Mouse (Mus musculus): Measurements from ENCODE around the gene Clec16a. TPM values are rescaled to one million over a fixed set of nuclear protein-coding genes. Genes with fewer than 3 reads are reported as not detected.

The Clec16a gene
- polyA plus RNA-seq (2015; fragmentation: Nextera tagmentation; extraction: Ambion mirVana): 12.8 and 14.1 TPM in 2 replicates

DNA sequence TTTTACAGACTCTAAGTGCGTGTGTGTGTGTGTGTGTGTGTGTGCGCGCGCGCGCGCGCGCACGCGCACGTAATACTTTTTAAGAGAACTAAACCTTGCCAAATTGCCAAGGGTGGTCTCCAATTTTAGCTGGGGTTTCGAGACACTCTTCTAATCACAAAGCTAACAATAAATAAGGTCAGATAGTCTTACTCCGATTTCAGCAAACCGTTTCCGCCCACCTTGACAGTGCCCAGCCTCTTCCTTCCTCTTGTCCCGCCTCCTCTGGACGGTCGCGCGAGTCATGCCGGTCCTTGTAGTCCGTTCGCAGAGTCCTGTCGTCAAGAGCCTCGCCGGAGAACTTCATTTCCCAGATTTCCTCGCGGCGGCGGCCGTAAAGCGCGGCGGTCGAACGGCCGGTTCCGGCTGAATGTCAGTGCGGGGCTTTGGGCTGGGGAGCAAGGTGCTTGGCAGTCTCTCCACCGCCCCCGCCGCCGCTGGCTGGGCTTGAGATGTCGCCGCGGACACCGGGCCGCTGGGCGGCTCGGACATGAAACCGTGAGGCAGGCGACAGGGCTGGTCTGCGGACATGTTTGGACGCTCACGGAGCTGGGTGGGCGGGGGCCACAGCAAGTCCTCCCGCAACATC is at the start of gene Clec16a:
Clec16a (plus strand) TSS at position 345 of the 628 bp plus-strand sequence.
- H3K9ac ChIP-seq: peak within 1 kb of the TSS; percentile 89
- under 1% methylated on average over 58 of the region's 58 CpGs for WGBS (ENCODE audit: insufficient replicate concordance)
- H3K27ac ChIP-seq: peak within 1 kb of the TSS; percentile 36; the same call in 1 of the 2 replicates
- ATAC-seq (ENCODE audit: low read depth) (peak; percentile 85), DNase-seq (peak; percentile 94)
- no peaks in the 10 kb centered on the region for H3K9me3 ChIP-seq (replicated peaks)
- H3K36me3 ChIP-seq: no peaks in the 10 kb centered on the region
- no peaks in the 10 kb centered on the region for H3K27me3 ChIP-seq
- H3K4me2 ChIP-seq: peak within 1 kb of the TSS; percentile 84
- peaks cover 58% of the 10 kb centered on the region for H3K4me1 ChIP-seq (replicated peaks)
- peak within 1 kb of the TSS; percentile 84 for H3K4me3 ChIP-seq (replicated peaks)

DNA sequence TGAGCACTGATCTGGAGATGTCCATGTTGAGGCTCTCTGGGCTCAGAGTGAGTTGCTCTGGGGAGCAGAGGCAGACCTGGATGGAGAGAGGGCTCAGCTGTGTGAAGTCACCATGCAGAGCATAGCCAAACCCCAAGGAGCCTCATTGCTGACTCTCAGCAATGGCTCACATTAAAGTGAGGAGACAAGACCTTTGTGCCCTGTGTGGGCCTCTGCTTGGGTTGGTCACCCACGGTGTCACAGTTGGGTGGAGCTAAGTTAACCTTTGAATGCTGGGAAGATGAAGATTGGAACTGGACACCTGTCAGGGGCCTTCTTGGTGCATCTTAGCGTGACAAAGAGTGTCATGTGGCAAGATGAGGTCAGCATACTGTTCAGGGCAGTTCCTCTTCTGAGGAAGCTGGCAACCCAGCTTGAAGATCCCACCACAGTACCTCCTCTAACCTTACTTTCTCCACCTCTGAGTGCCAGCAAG is 49.3 kb upstream of the Clec16a start:
- Histone ChIP-seq H3K9me3 (replicated peaks) (no peaks in the 10 kb centered on the region), H3K27me3 (peaks cover under 1% of the 10 kb centered on the region; the same call in 1 of the 2 replicates), H3K4me1 (replicated peaks) (no peaks in the 10 kb centered on the region), H3K36me3 (no peaks in the 10 kb centered on the region), H3K4me3 (replicated peaks) (no peak overlapping the region), H3K4me2 (no peak overlapping the region), H3K9ac (no peak overlapping the region), H3K27ac (no peak overlapping the region)
- DNase-seq: no peak
- no peak for ATAC-seq (ENCODE audit: low read depth)
- 33% methylated on average over 2 of the region's 2 CpGs for WGBS (ENCODE audit: insufficient replicate concordance)

DNA sequence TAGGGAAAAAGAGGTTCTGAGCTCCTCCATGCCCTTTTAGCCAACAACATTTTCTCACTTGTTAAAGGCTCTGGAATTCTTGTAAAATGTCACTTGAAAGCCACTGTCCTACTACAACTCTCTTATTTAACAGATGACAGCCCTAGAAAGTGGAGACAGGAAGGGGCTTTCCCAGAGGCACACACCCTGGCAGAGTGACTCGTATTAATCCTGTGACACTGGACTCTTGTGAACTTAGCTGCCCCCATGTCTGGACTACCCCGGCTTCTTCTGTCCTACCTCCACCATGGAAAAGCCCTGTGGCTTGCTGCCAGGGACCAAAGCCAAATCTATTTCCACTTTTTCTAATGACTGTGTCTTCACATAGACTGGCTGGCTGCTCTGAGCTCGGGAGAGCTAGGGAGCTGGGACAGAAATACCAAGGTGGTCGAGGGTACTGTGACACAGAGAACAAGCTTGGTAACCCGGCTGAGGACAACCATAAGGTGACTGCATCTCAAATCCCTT is 47.0 kb upstream of the Clec16a start:
- WGBS (ENCODE audit: insufficient replicate concordance): 45% methylated on average over 5 of the region's 5 CpGs

DNA sequence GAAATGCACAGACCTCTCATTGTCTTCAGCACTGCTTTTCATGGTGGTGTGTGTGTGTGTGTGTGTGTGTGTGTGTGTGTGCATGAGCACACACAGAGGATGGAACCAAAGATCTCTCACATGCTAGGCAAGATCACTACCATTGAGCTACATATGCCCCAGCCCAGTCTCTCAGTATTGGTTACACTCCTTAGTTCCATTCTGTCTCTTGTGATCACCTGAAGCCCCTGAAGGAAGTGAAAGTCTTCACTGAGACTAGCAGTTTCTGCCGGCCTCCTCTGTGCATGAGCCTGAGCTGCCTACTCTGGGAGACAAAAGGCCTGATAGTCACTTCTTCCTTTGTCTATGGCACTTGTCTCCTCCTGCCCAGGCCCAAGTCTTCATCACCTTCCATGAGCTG is 46.0 kb upstream of the Clec16a start:
- no peaks in the 10 kb centered on the region for H3K36me3 ChIP-seq
- no peak overlapping the region for H3K27ac ChIP-seq
- no peak overlapping the region for H3K4me3 ChIP-seq (replicated peaks)

More for the DNA sequence above, 47.0 kb upstream of the Clec16a start:
- ATAC-seq (ENCODE audit: low read depth) (no peak), DNase-seq (no peak)
- no peaks in the 10 kb centered on the region for H3K9me3 ChIP-seq (replicated peaks)
- H3K27me3 ChIP-seq: peaks cover 6% of the 10 kb centered on the region; the same call in 1 of the 2 replicates
- H3K27ac ChIP-seq: no peak overlapping the region
- H3K9ac ChIP-seq: no peak overlapping the region
- H3K4me2 ChIP-seq: no peak overlapping the region
- H3K4me1 ChIP-seq (replicated peaks): no peaks in the 10 kb centered on the region
- H3K4me3 ChIP-seq (replicated peaks): no peak overlapping the region
- H3K36me3 ChIP-seq: no peaks in the 10 kb centered on the region

DNA sequence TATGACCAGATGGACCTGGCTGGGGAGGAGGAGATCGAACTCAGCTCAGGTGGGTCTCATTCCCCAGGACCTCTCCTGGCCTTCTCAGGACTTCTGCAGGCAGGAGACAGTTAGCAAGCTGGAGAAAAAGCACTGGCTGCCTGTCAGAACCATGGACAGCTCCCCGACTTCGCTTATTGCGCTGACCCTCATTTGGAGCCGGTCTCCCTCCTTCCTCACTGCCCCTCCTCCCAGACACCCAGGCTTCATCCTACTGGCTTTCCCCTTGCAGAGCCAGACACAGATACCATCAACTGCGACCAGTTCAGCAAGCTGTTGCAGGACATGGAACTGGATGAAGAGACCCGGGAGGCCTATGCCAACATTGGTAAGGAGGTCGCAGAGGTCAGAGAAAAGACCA is 43.3 kb upstream of the Clec16a start:
- H3K4me1 ChIP-seq (replicated peaks): no peaks in the 10 kb centered on the region
- no peaks in the 10 kb centered on the region for H3K36me3 ChIP-seq
- H3K27me3 ChIP-seq: peaks cover 6% of the 10 kb centered on the region; the same call in 1 of the 2 replicates
- no peaks in the 10 kb centered on the region for H3K9me3 ChIP-seq (replicated peaks)
- WGBS (ENCODE audit: insufficient replicate concordance): 12% methylated on average over 8 of the region's 8 CpGs
- H3K4me2 ChIP-seq: no peak overlapping the region
- no peak overlapping the region for H3K27ac ChIP-seq
- no peak overlapping the region for H3K9ac ChIP-seq
- no peak for ATAC-seq (ENCODE audit: low read depth)
- H3K4me3 ChIP-seq (replicated peaks): no peak overlapping the region
- DNase-seq: no peak

More for the DNA sequence above, 46.0 kb upstream of the Clec16a start:
- no peak overlapping the region for H3K9ac ChIP-seq
- H3K9me3 ChIP-seq (replicated peaks): no peaks in the 10 kb centered on the region
- peaks cover 6% of the 10 kb centered on the region; the same call in 1 of the 2 replicates for H3K27me3 ChIP-seq
- H3K4me1 ChIP-seq (replicated peaks): no peaks in the 10 kb centered on the region
- no peak overlapping the region for H3K4me2 ChIP-seq
- WGBS (ENCODE audit: insufficient replicate concordance): 44% methylated on average over 1 of the region's 1 CpGs
- ATAC-seq (ENCODE audit: low read depth): no peak
- DNase-seq: no peak

DNA sequence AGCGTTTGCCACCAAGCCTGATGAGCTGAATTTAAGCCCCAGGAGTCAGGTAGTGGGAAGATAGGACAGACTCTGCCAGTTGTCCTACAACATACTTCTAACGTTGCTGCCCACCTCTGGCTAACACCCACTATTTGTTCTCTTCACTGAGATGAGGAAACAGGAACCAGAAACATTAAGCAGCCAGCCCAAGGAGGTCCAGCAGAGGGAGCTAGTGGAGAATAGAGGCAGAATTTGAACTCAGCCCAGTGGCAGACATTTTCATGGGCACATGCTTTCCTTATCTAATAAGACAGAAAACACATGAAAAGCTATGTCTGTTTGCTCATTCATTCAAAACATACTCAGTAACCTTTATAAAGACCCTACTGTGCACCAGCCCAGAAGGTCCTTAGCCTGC is 42.1 kb upstream of the Clec16a start:
- no peak overlapping the region for H3K4me2 ChIP-seq
- ATAC-seq (ENCODE audit: low read depth): no peak
- H3K36me3 ChIP-seq: no peaks in the 10 kb centered on the region
- WGBS (ENCODE audit: insufficient replicate concordance): 45% methylated on average over 2 of the region's 2 CpGs
- no peak overlapping the region for H3K4me3 ChIP-seq (replicated peaks)
- no peak for DNase-seq
- H3K4me1 ChIP-seq (replicated peaks): no peaks in the 10 kb centered on the region
- no peak overlapping the region for H3K27ac ChIP-seq
- no peak overlapping the region for H3K9ac ChIP-seq
- peaks cover 6% of the 10 kb centered on the region; the same call in 1 of the 2 replicates for H3K27me3 ChIP-seq
- H3K9me3 ChIP-seq (replicated peaks): no peaks in the 10 kb centered on the region

DNA sequence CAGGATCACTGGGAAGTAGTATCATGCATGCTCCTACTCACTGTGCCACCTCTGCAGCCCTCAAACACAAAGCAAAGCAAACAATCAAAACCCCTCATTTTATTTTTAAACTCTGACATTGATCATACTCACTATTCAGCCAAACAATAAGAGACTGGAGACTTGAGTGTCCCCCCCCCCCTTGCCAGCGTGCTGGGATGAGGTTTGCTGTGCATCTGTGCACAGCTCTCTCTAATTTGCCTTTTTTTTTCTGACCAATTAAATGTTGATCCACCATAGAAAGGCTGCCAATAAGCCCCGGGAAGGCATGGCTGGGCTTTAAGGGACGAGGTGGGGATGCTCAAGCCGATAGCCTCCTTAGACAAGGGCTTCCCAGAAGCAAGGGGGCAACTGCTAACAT is 37.7 kb upstream of the Clec16a start:
- H3K4me3 ChIP-seq (replicated peaks): no peak overlapping the region
- H3K4me2 ChIP-seq: no peak overlapping the region
- H3K9ac ChIP-seq: no peak overlapping the region
- DNase-seq (no peak), ATAC-seq (ENCODE audit: low read depth) (no peak)
- H3K27me3 ChIP-seq: peaks cover 9% of the 10 kb centered on the region; the same call in 1 of the 2 replicates
- H3K27ac ChIP-seq: no peak overlapping the region
- H3K9me3 ChIP-seq (replicated peaks): no peaks in the 10 kb centered on the region
- H3K36me3 ChIP-seq: no peaks in the 10 kb centered on the region
- WGBS (ENCODE audit: insufficient replicate concordance): 58% methylated on average over 4 of the region's 4 CpGs
- no peaks in the 10 kb centered on the region for H3K4me1 ChIP-seq (replicated peaks)

DNA sequence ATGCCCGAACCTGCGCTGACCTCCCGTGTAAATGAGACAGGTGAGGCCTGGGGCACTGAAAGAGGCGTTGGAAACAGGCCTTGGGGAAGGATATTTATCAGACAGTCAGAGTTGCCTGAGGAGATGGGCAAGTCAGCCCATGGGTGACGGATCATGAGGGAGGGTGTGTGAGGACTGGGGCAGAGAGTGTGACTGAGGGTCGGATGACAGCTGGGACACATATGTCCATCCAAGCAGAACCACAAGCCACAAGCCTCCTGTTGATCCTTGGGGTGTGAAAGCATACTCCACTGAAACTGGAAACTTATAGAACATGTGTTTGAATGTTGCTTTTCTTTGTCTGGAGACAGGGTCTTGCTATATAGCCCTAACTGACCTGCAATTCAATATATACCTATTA is 36.4 kb upstream of the Clec16a start:
- DNase-seq (no peak), ATAC-seq (ENCODE audit: low read depth) (no peak)
- Histone ChIP-seq H3K36me3 (no peaks in the 10 kb centered on the region), H3K9ac (no peak overlapping the region), H3K9me3 (replicated peaks) (no peaks in the 10 kb centered on the region), H3K27ac (no peak overlapping the region), H3K4me2 (no peak overlapping the region), H3K4me1 (replicated peaks) (no peaks in the 10 kb centered on the region), H3K4me3 (replicated peaks) (no peak overlapping the region), H3K27me3 (0 out of 2 replicates have a peak, but pooled peaks cover 5% of the 10 kb centered on the region)
- WGBS (ENCODE audit: insufficient replicate concordance): 41% methylated on average over 6 of the region's 6 CpGs

DNA sequence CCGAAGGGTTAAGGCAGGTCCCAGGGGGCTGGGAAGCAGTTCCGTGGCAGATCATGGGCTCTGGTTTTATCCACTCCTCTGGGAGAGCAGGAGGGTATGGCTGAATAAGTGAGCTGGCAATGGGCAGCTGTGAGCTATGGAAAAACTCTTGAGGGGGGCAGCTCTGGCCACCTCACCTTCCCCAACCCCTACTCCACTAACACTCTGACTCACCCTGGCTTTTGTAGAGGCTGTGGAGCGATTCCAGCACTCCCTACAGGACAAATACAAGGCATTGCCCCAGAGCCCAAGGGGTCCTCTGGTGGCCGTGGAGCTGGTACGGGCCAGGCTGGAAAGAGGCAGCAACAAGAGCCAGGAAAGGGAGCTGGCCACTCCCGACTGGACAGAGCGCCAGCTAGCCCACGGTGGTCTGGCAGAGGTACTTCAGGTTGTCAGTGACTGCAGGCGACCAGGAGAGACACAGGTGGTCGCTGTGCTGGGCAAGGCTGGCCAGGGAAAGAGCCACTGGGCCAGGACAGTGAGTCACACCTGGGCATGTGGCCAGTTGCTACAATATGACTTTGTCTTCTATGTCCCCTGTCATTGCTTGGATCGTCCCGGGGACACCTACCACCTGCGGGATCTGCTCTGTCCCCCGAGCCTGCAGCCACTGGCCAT is 34.5 kb upstream of the Clec16a start:
- no peak overlapping the region for H3K9ac ChIP-seq
- H3K4me2 ChIP-seq: no peak overlapping the region
- WGBS (ENCODE audit: insufficient replicate concordance): 48% methylated on average over 14 of the region's 14 CpGs
- no peak overlapping the region for H3K4me3 ChIP-seq (replicated peaks)
- no peaks in the 10 kb centered on the region for H3K9me3 ChIP-seq (replicated peaks)
- H3K27me3 ChIP-seq: 0 out of 2 replicates have a peak, but pooled peaks cover 5% of the 10 kb centered on the region
- DNase-seq (no peak), ATAC-seq (ENCODE audit: low read depth) (no peak)
- no peaks in the 10 kb centered on the region for H3K36me3 ChIP-seq
- no peak overlapping the region for H3K27ac ChIP-seq
- no peaks in the 10 kb centered on the region for H3K4me1 ChIP-seq (replicated peaks)

DNA sequence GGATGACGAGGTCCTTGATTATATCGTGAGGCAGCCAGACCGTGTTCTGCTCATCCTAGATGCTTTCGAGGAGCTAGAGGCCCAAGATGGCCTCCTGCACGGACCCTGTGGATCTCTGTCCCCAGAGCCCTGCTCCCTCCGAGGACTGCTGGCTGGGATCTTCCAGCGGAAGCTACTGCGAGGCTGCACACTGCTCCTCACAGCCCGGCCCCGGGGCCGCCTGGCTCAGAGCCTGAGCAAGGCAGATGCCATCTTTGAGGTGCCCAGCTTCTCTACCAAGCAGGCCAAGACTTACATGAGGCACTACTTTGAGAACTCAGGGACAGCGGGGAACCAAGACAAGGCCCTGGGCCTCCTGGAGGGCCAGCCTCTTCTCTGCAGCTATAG is 34.0 kb upstream of the Clec16a start:
- Histone ChIP-seq H3K36me3 (no peaks in the 10 kb centered on the region), H3K4me2 (no peak overlapping the region), H3K9ac (no peak overlapping the region), H3K27me3 (0 out of 2 replicates have a peak, but pooled peaks cover 5% of the 10 kb centered on the region), H3K9me3 (replicated peaks) (no peaks in the 10 kb centered on the region), H3K27ac (no peak overlapping the region), H3K4me1 (replicated peaks) (no peaks in the 10 kb centered on the region), H3K4me3 (replicated peaks) (no peak overlapping the region)
- 70% methylated on average over 12 of the region's 12 CpGs for WGBS (ENCODE audit: insufficient replicate concordance)
- DNase-seq (no peak), ATAC-seq (ENCODE audit: low read depth) (no peak)

DNA sequence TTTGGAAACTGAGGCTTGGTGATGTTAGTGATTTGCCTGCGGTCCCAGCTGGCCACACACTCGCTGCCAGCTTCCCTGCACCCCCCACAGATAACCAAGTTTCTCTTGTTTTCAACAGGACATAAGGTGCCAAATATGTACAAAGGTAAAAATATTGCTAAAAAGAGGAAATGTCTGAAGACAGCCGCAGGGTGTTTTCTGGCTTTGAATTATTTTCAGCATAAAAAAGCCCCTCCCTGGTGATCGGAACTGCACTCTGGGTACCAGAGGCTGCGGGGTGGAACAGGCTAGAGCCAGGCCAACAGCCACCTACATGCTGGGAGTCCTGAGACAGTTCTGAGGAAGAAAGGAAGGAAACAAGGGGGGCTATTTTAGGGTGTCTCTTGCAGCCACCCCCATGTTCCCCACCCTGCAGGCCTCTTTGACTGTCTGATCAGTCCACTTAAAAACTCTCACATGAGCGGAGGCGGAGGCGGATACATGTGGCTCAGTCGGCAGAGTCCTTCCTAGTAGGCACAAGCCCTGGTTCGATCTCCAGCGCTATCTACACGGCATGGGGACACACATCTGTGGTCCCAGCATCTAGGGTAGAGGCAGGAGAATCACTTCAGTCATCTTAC is 29.1 kb upstream of the Clec16a start:
- no peak overlapping the region for H3K27ac ChIP-seq
- DNase-seq (no peak), ATAC-seq (ENCODE audit: low read depth) (no peak)
- H3K36me3 ChIP-seq: no peaks in the 10 kb centered on the region
- 0 out of 2 replicates have a peak, but pooled peaks cover 5% of the 10 kb centered on the region for H3K27me3 ChIP-seq
- no peak overlapping the region for H3K4me2 ChIP-seq
- no peaks in the 10 kb centered on the region for H3K9me3 ChIP-seq (replicated peaks)
- H3K4me1 ChIP-seq (replicated peaks): no peaks in the 10 kb centered on the region
- no peak overlapping the region for H3K9ac ChIP-seq
- H3K4me3 ChIP-seq (replicated peaks): no peak overlapping the region
- WGBS (ENCODE audit: insufficient replicate concordance): 66% methylated on average over 12 of the region's 12 CpGs

Measured in liver, embryonic 13.5 days (tissue).